In genomic region chr9:67541948-67542347, GRCm38 (mm10) we compare ENCODE assay signal across 15 mouse cellular contexts.
"Had no signal": no experiment of that assay in that cellular context is flagged by ENCODE, and none has a peak within 500 bp of the region (broad histone marks: within the 10 kb centered on the region; RNA-seq: fewer than 3 reads in every experiment).

No protein-coding gene starts in this region.

- H3K4me3 ChIP-seq: kidney, embryonic 15.5 days; liver, embryonic 13.5 days; lung, embryonic 15.5 days; megakaryocyte, embryonic 14.5 days; midbrain, embryonic 15.5 days had no signal

- H3K27me3 ChIP-seq: kidney, embryonic 15.5 days; liver, embryonic 13.5 days; lung, embryonic 15.5 days; midbrain, embryonic 15.5 days had no signal

- H3K27ac ChIP-seq: kidney, embryonic 15.5 days; liver, embryonic 13.5 days; lung, embryonic 15.5 days; macrophage; midbrain, embryonic 15.5 days had no signal

- H3K4me1 ChIP-seq: liver, embryonic 13.5 days; megakaryocyte, embryonic 14.5 days; midbrain, embryonic 15.5 days had no signal

- ATAC-seq: liver, postnatal 0 days; midbrain, embryonic 15.5 days had no signal

- H3K36me3 ChIP-seq: kidney, embryonic 15.5 days; liver, embryonic 13.5 days; lung, embryonic 15.5 days; midbrain, embryonic 15.5 days had no signal

- H3K9ac ChIP-seq: kidney, embryonic 15.5 days; liver, embryonic 13.5 days; liver, postnatal 0 days; lung, embryonic 15.5 days; midbrain, embryonic 15.5 days had no signal

- H3K9me3 ChIP-seq: kidney, embryonic 15.5 days; liver, embryonic 13.5 days; lung, embryonic 15.5 days; megakaryocyte, embryonic 14.5 days; midbrain, embryonic 15.5 days had no signal

- H3K4me2 ChIP-seq: kidney, embryonic 15.5 days; liver, embryonic 13.5 days; lung, embryonic 15.5 days; midbrain, embryonic 11.5 days; midbrain, embryonic 15.5 days had no signal

- DNase-seq: kidney, postnatal 25 days; layer of hippocampus, adult 9-11 months; liver; liver, embryonic 13.5 days; liver, postnatal 0 days; lung, postnatal 14 days; right cerebral cortex, adult 18-20 months; right cerebral cortex, postnatal 25 days; thymus, postnatal 4 days had no signal
